Mouse (Mus musculus): Measurements from ENCODE around the gene Icam2. TPM values are rescaled to one million over a fixed set of nuclear protein-coding genes. Genes with fewer than 3 reads are reported as not detected.

Icam2 gene
- total and polyA plus RNA-seq, 2 experiments from 2014 or later = 66.6 to 72.9 TPM

GRCm38 (mm10) chr11:106391546-106392188 is 3.8 kb upstream of the Icam2 start:
- Histone ChIP-seq H3K4me3 (ENCODE audit: low read depth, low read length) (no peak overlapping the region), H3K27me3 (ENCODE audit: control insufficient read depth, insufficient read depth, low read length) (no peaks in the 10 kb centered on the region), H3K9ac (replicated peaks; ENCODE audit: low read depth, low read length) (no peak overlapping the region), H3K27ac (ENCODE audit: low read depth) (no peak overlapping the region), H3K36me3 (replicated peaks; ENCODE audit: control insufficient read depth, insufficient read depth, low read length) (0 out of 2 replicates have a peak, but pooled peaks cover 5% of the 10 kb centered on the region), H3K4me2 (ENCODE audit: low read depth, low read length) (no peak overlapping the region), H3K9me3 (replicated peaks; ENCODE audit: control insufficient read depth, low read length) (no peaks in the 10 kb centered on the region), H3K4me1 (ENCODE audit: control insufficient read depth, insufficient read depth) (peaks cover 3% of the 10 kb centered on the region; the same call in 1 of the 2 replicates)
- 27% methylated on average over 6 of the region's 6 CpGs for WGBS
- ATAC-seq (ENCODE audit: insufficient read depth, low read depth) = peak; percentile 81
- peak; percentile 82 for DNase-seq (ENCODE audit: low spot score)
- TF ChIP-seq EP300 (IDR thresholded peaks at IDR 0.05; ENCODE audit: low read depth) = no peak
- peak; percentile 97 for TF ChIP-seq CTCF (IDR thresholded peaks at IDR 0.05; ENCODE audit: low read depth)

GRCm38 (mm10) chr11:106390757-106391156 is 2.9 kb upstream of the Icam2 start:
- no peak overlapping the region for H3K9ac ChIP-seq (replicated peaks; ENCODE audit: low read depth, low read length)
- no peak overlapping the region for H3K4me2 ChIP-seq (ENCODE audit: low read depth, low read length)
- H3K4me1 ChIP-seq (ENCODE audit: control insufficient read depth, insufficient read depth) = peaks cover 3% of the 10 kb centered on the region; the same call in 1 of the 2 replicates
- no peak for TF ChIP-seq CTCF (IDR thresholded peaks at IDR 0.05; ENCODE audit: low read depth)
- no peak for TF ChIP-seq EP300 (IDR thresholded peaks at IDR 0.05; ENCODE audit: low read depth)
- DNase-seq (ENCODE audit: low spot score) = no peak
- H3K4me3 ChIP-seq (ENCODE audit: low read depth, low read length) = no peak overlapping the region
- H3K9me3 ChIP-seq (replicated peaks; ENCODE audit: control insufficient read depth, low read length) = no peaks in the 10 kb centered on the region
- no peak overlapping the region for H3K27ac ChIP-seq (ENCODE audit: low read depth)
- no peak for ATAC-seq (ENCODE audit: insufficient read depth, low read depth)
- no peaks in the 10 kb centered on the region for H3K27me3 ChIP-seq (ENCODE audit: control insufficient read depth, insufficient read depth, low read length)
- H3K36me3 ChIP-seq (replicated peaks; ENCODE audit: control insufficient read depth, insufficient read depth, low read length) = no peaks in the 10 kb centered on the region
- WGBS = 39% methylated on average over 3 of the region's 3 CpGs

- Histone ChIP-seq H3K9ac (replicated peaks; ENCODE audit: low read depth, low read length) (no peak overlapping the region), H3K36me3 (replicated peaks; ENCODE audit: control insufficient read depth, insufficient read depth, low read length) (no peaks in the 10 kb centered on the region), H3K4me2 (ENCODE audit: low read depth, low read length) (no peak overlapping the region), H3K9me3 (replicated peaks; ENCODE audit: control insufficient read depth, low read length) (no peaks in the 10 kb centered on the region), H3K4me1 (ENCODE audit: control insufficient read depth, insufficient read depth) (peaks cover 3% of the 10 kb centered on the region; the same call in 1 of the 2 replicates), H3K27me3 (ENCODE audit: control insufficient read depth, insufficient read depth, low read length) (no peaks in the 10 kb centered on the region), H3K4me3 (ENCODE audit: low read depth, low read length) (no peak overlapping the region), H3K27ac (ENCODE audit: low read depth) (peak overlapping the region; percentile 32)
- no peak for TF ChIP-seq CTCF (IDR thresholded peaks at IDR 0.05; ENCODE audit: low read depth)
- TF ChIP-seq EP300 (IDR thresholded peaks at IDR 0.05; ENCODE audit: low read depth) = no peak
- DNase-seq (ENCODE audit: low spot score) = peak; percentile 11
- whole genome bisulfite sequencing = 20% methylated on average over 3 of the region's 3 CpGs
- ATAC-seq (ENCODE audit: insufficient read depth, low read depth) = no peak
Observed at GRCm38 (mm10) chr11:106389611-106390010, 1.7 kb upstream of the Icam2 start.

- no peak for DNase-seq (ENCODE audit: low spot score)
- H3K27ac ChIP-seq (ENCODE audit: low read depth) = peak overlapping the region; percentile 75; the same call in 1 of the 2 replicates
Observed at GRCm38 (mm10) chr11:106387020-106387419, 855 bp downstream of the Icam2 start.

GRCm38 (mm10) chr11:106386409-106386808 is 1.5 kb downstream of the Icam2 start:
- WGBS = 77% methylated on average over 3 of the region's 3 CpGs
- peaks cover 9% of the 10 kb centered on the region for H3K4me1 ChIP-seq (ENCODE audit: control insufficient read depth, insufficient read depth)
- H3K36me3 ChIP-seq (replicated peaks; ENCODE audit: control insufficient read depth, insufficient read depth, low read length) = no peaks in the 10 kb centered on the region
- DNase-seq (ENCODE audit: low spot score) = no peak
- no peak for ATAC-seq (ENCODE audit: insufficient read depth, low read depth)
- H3K4me3 ChIP-seq (ENCODE audit: low read depth, low read length) = no peak overlapping the region
- no peaks in the 10 kb centered on the region for H3K9me3 ChIP-seq (replicated peaks; ENCODE audit: control insufficient read depth, low read length)
- no peaks in the 10 kb centered on the region for H3K27me3 ChIP-seq (ENCODE audit: control insufficient read depth, insufficient read depth, low read length)
- H3K9ac ChIP-seq (replicated peaks; ENCODE audit: low read depth, low read length) = no peak overlapping the region
- H3K4me2 ChIP-seq (ENCODE audit: low read depth, low read length) = no peak overlapping the region
- no peak overlapping the region for H3K27ac ChIP-seq (ENCODE audit: low read depth)
- TF ChIP-seq CTCF (IDR thresholded peaks at IDR 0.05; ENCODE audit: low read depth) = no peak
- TF ChIP-seq EP300 (IDR thresholded peaks at IDR 0.05; ENCODE audit: low read depth) = no peak

More at GRCm38 (mm10) chr11:106387020-106387419, 855 bp downstream of the Icam2 start:
- 56% methylated on average over 6 of the region's 6 CpGs for WGBS
- Histone ChIP-seq H3K9ac (replicated peaks; ENCODE audit: low read depth, low read length) (no peak overlapping the region), H3K36me3 (replicated peaks; ENCODE audit: control insufficient read depth, insufficient read depth, low read length) (no peaks in the 10 kb centered on the region), H3K4me1 (ENCODE audit: control insufficient read depth, insufficient read depth) (peaks cover 9% of the 10 kb centered on the region), H3K9me3 (replicated peaks; ENCODE audit: control insufficient read depth, low read length) (no peaks in the 10 kb centered on the region), H3K4me3 (ENCODE audit: low read depth, low read length) (peak overlapping the region; percentile 17; the same call in 1 of the 2 replicates), H3K4me2 (ENCODE audit: low read depth, low read length) (peak overlapping the region; percentile 15; the same call in 1 of the 2 replicates), H3K27me3 (ENCODE audit: control insufficient read depth, insufficient read depth, low read length) (no peaks in the 10 kb centered on the region)
- no peak for ATAC-seq (ENCODE audit: insufficient read depth, low read depth)
- TF ChIP-seq CTCF (IDR thresholded peaks at IDR 0.05; ENCODE audit: low read depth) (no peak), EP300 (IDR thresholded peaks at IDR 0.05; ENCODE audit: low read depth) (no peak)

Measured in heart, postnatal 0 days (tissue).